Comparison of ENCODE assay signal across 8 mouse cellular contexts in genomic region chr2:166950853-166951648, GRCm38 (mm10). TPM values are rescaled to one million over a fixed set of nuclear protein-coding genes. Genes with fewer than 3 reads are reported as not detected.
A peak's percentile ranks its signal among the peaks of the same experiment; 100 is the strongest.
DNase-seq lines count a peak whose midpoint lies in the region; ATAC-seq and TF ChIP-seq lines count a peak whose summit lies in the region.

No protein-coding gene starts in this region.

- no peak overlapping the region for H3K4me3 ChIP-seq in heart, embryonic 15.5 days
- H3K4me3 ChIP-seq in neural tube, embryonic 13.5 days: no peak overlapping the region
- no peak overlapping the region for H3K4me3 ChIP-seq in stomach, postnatal 0 days (ENCODE audit: low read depth, low read length)

- H3K27me3 ChIP-seq in heart, embryonic 15.5 days: no peaks in the 10 kb centered on the region
- no peaks in the 10 kb centered on the region for H3K27me3 ChIP-seq in neural tube, embryonic 13.5 days
- no peaks in the 10 kb centered on the region for H3K27me3 ChIP-seq in stomach, postnatal 0 days (ENCODE audit: control insufficient read depth, insufficient read depth, low read length)

- DNase-seq in heart, adult 9 months (ENCODE audit: low spot score in 2 of 2): no peak
- DNase-seq in neural tube, embryonic 10.5 days (ENCODE audit: extremely low spot score, low spot score): no peak
- peak; percentile 32 for DNase-seq in stomach, postnatal 0 days (ENCODE audit: low spot score)
- DNase-seq in gastrocnemius, postnatal 10 days: no peak

- no peak overlapping the region for H3K4me2 ChIP-seq in heart, embryonic 15.5 days
- no peak overlapping the region for H3K4me2 ChIP-seq in neural tube, embryonic 13.5 days
- no peak overlapping the region for H3K4me2 ChIP-seq in stomach, postnatal 0 days (replicated peaks; ENCODE audit: low read depth)

- H3K27ac ChIP-seq in heart, embryonic 15.5 days: no peak overlapping the region
- H3K27ac ChIP-seq in neural tube, embryonic 13.5 days (replicated peaks): 0 out of 2 replicates have a peak overlapping the region, but pooled peaks have one; percentile 20
- H3K27ac ChIP-seq in stomach, postnatal 0 days (replicated peaks): no peak overlapping the region

- no peak overlapping the region for H3K9ac ChIP-seq in heart, embryonic 15.5 days
- no peak overlapping the region for H3K9ac ChIP-seq in neural tube, embryonic 13.5 days
- no peak overlapping the region for H3K9ac ChIP-seq in stomach, postnatal 0 days (ENCODE audit: low read length)

- no peaks in the 10 kb centered on the region for H3K9me3 ChIP-seq in heart, embryonic 15.5 days (replicated peaks)
- H3K9me3 ChIP-seq in neural tube, embryonic 13.5 days: no peaks in the 10 kb centered on the region
- H3K9me3 ChIP-seq in stomach, postnatal 0 days (ENCODE audit: control insufficient read depth, low read length): no peaks in the 10 kb centered on the region

- H3K36me3 ChIP-seq in heart, embryonic 15.5 days: peaks cover 73% of the 10 kb centered on the region
- H3K36me3 ChIP-seq in neural tube, embryonic 13.5 days: peaks cover 99% of the 10 kb centered on the region
- H3K36me3 ChIP-seq in stomach, postnatal 0 days (ENCODE audit: control insufficient read depth, insufficient read depth, low read length): peaks cover 45% of the 10 kb centered on the region

- peaks cover 7% of the 10 kb centered on the region for H3K4me1 ChIP-seq in heart, embryonic 15.5 days (replicated peaks)
- no peaks in the 10 kb centered on the region; the same call in 1 of the 2 replicates for H3K4me1 ChIP-seq in neural tube, embryonic 13.5 days (replicated peaks)
- no peaks in the 10 kb centered on the region for H3K4me1 ChIP-seq in stomach, postnatal 0 days (replicated peaks; ENCODE audit: control insufficient read depth, insufficient read depth)

- WGBS in heart, embryonic 15.5 days: 67% methylated on average over 14 of the region's 14 CpGs
- 79% methylated on average over 14 of the region's 14 CpGs for WGBS in neural tube, embryonic 13.5 days
- 69% methylated on average over 14 of the region's 14 CpGs for WGBS in stomach, postnatal 0 days

- ATAC-seq in heart, embryonic 15.5 days (replicated peaks; ENCODE audit: insufficient number of reproducible peaks, insufficient read depth, low FRiP score, low read depth): 0 out of 2 replicates have a peak, but pooled peaks have one; percentile 17
- no peak for ATAC-seq in neural tube, embryonic 13.5 days (ENCODE audit: low read depth)
- ATAC-seq in frontal cortex, adult (ENCODE audit: low TSS enrichment): peak; percentile 29; the same call in 1 of the 2 replicates
- no peak for ATAC-seq in stomach, postnatal 0 days (ENCODE audit: low FRiP score, low TSS enrichment)
- ATAC-seq in CD4-positive, CD25-positive, alpha-beta regulatory T cell, adult 4 months: no peak

- no peak for TF ChIP-seq EP300 in stomach, postnatal 0 days (optimal IDR thresholded peaks at IDR 0.05)

- TF ChIP-seq CTCF in stomach, postnatal 0 days (IDR thresholded peaks at IDR 0.05; ENCODE audit: low read depth): peak; percentile 30; the same call in 1 of the 2 replicates

RNA-seq across cellular contexts. Expression of gene Stau1, which starts 45.0 kb away (rescaled TPM):
- 50.9 and 57.6 TPM in 2 replicates for polyA plus RNA-seq in heart, embryonic 15.5 days (2015; fragmentation: Nextera tagmentation; extraction: Ambion mirVana)
- 115 and 124 TPM in 2 replicates for polyA plus RNA-seq in neural tube, embryonic 13.5 days (2015; fragmentation: Nextera tagmentation; extraction: Ambion mirVana)
- 34.9 and 35.0 TPM in 2 replicates for polyA plus RNA-seq in stomach, postnatal 0 days (2015; fragmentation: Nextera tagmentation; extraction: Ambion mirVana)
- 10 to 100 TPM; 44.9 to 57.9 TPM for total RNA-seq in gastrocnemius, postnatal 10 days (2021)
- polyA plus RNA-seq in CD4-positive, CD25-positive, alpha-beta regulatory T cell, adult 4 months (2017; shearing (Covaris generic)): 10 to 100 TPM; 48.2 to 69.3 TPM

RNA-seq across cellular contexts. Expression of gene Cse1l, which starts 45.2 kb away (rescaled TPM):
- polyA plus RNA-seq in heart, embryonic 15.5 days (2015; fragmentation: Nextera tagmentation; extraction: Ambion mirVana): 70.0 and 82.1 TPM in 2 replicates
- polyA plus RNA-seq in neural tube, embryonic 13.5 days (2015; fragmentation: Nextera tagmentation; extraction: Ambion mirVana): 93.6 and 100 TPM in 2 replicates
- 29.1 and 29.3 TPM in 2 replicates for polyA plus RNA-seq in stomach, postnatal 0 days (2015; fragmentation: Nextera tagmentation; extraction: Ambion mirVana)
- 10 to 100 TPM; 52.2 to 52.4 TPM for total RNA-seq in gastrocnemius, postnatal 10 days (2021)
- 10 to 100 TPM; 59.7 to 62.8 TPM for polyA plus RNA-seq in CD4-positive, CD25-positive, alpha-beta regulatory T cell, adult 4 months (2017; shearing (Covaris generic))

Comparison
In these comparisons a context has a peak if more than half of its experiments do, and no peak if none do; other contexts are left out.
1. ATAC-seq: peak in heart, embryonic 15.5 days (single experiment) and frontal cortex, adult (single experiment); none in neural tube, embryonic 13.5 days (single experiment), stomach, postnatal 0 days (single experiment) and CD4-positive, CD25-positive, alpha-beta regulatory T cell, adult 4 months (single experiment).